Mouse (Mus musculus): ENCODE data around the gene Tuba1b.

GRCm38 (mm10) chr15:98983431-98984081 is 49.2 kb upstream of the Tuba1b start:
- TF ChIP-seq GATA1 (IDR thresholded peaks at IDR 0.05; ENCODE audit: low read length) (no peak), TAL1 (IDR thresholded peaks at IDR 0.05; ENCODE audit: low read length) (no peak)

Data from erythroblast, embryonic 14.5 days (primary cell).